Mouse (Mus musculus): ENCODE results near the gene Tmem151a.
A peak's percentile ranks its signal among the peaks of the same experiment; 100 is the strongest.

Gene Tmem151a

GRCm38 (mm10) chr19:5067040-5067799 is 18.1 kb downstream of the Tmem151a start:
- DNase-seq (ENCODE audit: low spot score) = peak; percentile 25

DNA sequence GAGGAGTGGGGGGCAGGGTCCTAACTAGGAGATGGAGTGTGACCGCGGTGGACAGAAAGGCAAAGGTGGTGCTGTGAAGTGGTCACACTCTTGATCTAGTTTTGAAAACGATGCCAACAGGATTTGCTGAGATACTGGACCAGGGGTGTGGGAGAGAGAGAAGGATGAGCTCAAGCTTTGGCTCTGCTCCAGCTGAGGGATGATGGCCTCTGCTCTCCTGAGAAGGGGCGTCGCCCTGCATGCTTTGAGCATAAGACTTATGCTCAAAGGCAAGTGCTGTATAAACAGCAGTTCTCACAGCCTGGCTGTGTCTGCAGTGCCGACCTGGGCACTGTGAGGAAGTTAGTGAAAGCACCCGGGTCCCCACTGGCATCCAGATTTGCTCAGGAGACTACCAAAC is 20.2 kb downstream of the Tmem151a start:
- DNase-seq (ENCODE audit: low spot score) = no peak

DNA sequence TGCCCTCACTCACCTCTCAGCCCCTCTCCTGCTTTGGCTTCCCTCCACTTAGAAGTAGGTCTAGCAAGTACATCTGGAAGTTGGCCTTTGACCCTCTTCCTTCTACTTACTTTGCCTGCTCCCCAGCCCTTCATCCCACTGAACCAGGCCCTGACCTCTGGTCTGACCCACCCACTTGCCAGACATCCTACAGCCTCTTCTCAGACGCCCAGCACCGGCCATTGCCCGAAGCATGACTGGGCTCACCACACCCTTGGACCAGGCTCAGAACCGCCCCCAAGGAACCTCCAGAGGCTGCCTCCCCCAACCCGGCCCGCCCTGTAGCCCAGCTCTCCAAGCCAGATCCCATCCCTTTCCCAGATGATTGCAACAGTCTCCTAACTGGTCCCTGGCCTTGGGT is 22.9 kb downstream of the Tmem151a start:
- peak; percentile 79 for DNase-seq (ENCODE audit: low spot score)

DNA sequence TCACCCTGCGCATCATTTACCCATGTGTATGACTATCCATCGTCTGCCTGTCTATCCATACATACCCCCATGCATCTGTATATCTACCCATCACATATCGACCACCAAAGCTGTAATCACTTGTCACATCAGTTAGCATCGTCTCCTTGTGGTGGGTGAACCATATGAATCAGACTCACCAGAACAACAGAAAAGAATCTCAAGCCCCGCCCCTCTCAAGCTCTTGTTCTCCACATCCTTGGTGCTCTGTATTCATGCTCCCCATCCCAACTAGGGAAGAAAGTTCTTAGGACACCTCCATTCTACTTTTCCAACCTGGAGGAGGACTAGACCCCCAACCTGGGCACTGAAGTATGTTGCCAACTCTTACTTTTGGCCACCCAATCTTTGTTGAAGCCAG is 23.3 kb downstream of the Tmem151a start:
- DNase-seq (ENCODE audit: low spot score) = no peak

GRCm38 (mm10) chr19:5060365-5061330 is 24.7 kb downstream of the Tmem151a start:
- no peak for DNase-seq (ENCODE audit: low spot score)

GRCm38 (mm10) chr19:5058801-5059771 is 26.2 kb downstream of the Tmem151a start:
- DNase-seq (ENCODE audit: low spot score) = peak; percentile 74

GRCm38 (mm10) chr19:5057876-5058775 is 27.2 kb downstream of the Tmem151a start:
- DNase-seq (ENCODE audit: low spot score) = no peak

DNA sequence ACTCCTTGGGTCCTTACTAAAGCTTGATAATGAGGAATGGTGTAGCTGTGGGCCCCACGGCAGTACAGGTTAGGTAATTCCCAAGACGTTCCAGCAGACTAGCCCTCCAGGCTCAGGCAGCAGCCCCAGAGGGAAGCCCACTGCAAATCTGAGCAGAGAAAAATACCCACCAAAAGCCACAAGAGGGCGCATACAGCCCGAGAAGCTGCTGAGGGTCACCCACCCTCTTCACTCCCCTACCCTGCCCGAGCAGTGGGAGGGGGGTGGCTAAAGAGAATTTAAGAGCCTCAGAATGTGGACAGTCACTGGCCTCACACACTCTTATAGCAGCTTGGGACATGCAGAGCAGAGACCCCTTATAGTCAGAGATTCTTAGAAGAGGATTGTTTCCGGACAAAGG is 29.1 kb downstream of the Tmem151a start:
- DNase-seq (ENCODE audit: low spot score) = peak; percentile 71

DNA sequence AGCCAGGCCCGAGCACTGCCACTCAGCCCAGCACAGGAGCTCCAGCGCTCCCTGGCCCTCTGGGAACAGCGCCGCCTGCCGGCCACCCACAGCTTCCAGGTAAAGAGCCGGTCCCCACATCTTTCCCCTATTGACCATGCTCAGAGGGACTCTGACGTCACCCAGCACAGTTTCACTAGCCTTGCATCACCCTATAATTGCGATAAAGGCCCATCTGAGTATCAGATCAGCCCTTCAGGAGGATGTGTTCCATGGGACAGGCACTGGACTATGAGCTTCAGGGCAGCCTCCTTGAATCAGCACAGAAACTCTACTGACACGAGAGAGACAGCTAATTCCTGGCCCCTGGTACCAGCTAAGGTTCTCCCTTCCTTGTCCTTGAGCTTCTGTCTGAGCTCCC is 31.4 kb downstream of the Tmem151a start:
- DNase-seq (ENCODE audit: low spot score) = peak; percentile 70

- DNase-seq (ENCODE audit: low spot score) = no peak
Observed at GRCm38 (mm10) chr19:5052853-5053252, 32.5 kb downstream of the Tmem151a start.

DNA sequence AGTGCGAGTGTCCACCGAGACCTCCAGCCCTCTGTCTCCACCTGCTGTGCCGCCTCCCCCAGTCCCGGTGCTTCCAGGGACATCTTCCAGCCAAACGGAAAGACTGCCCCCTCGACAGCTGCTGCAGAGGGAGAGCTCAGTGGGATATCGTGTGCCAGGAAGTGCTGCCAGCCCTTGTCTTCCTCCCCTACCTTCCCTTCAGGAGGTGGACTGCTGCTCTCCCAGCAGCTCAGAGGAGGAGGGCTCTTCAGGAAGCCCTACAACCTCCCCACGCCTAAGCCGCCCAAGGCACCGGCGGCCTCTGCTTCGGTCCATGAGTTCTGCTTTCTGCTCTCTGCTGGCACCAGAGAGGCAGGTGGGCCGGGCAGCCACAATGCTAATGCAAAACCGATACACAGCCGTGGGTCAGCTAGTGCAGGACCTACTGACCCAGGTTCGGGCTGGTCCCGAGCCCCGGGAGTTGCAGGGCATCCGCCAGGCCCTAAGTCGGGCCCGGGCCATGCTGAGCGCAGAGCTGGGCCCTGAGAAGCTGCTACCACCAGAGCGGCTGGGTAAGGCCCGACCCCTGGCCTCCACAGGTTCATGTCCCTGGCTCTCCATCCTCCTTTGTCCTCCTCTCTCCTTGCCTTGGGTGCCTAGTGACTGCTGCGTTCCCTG is 33.0 kb downstream of the Tmem151a start:
- DNase-seq (ENCODE audit: low spot score) = no peak

- no peak for DNase-seq (ENCODE audit: low spot score)
Observed at GRCm38 (mm10) chr19:5051515-5051914, 33.8 kb downstream of the Tmem151a start.

- peak; percentile 64 for DNase-seq (ENCODE audit: low spot score)
Observed at GRCm38 (mm10) chr19:5051031-5051430, 34.3 kb downstream of the Tmem151a start.

DNA sequence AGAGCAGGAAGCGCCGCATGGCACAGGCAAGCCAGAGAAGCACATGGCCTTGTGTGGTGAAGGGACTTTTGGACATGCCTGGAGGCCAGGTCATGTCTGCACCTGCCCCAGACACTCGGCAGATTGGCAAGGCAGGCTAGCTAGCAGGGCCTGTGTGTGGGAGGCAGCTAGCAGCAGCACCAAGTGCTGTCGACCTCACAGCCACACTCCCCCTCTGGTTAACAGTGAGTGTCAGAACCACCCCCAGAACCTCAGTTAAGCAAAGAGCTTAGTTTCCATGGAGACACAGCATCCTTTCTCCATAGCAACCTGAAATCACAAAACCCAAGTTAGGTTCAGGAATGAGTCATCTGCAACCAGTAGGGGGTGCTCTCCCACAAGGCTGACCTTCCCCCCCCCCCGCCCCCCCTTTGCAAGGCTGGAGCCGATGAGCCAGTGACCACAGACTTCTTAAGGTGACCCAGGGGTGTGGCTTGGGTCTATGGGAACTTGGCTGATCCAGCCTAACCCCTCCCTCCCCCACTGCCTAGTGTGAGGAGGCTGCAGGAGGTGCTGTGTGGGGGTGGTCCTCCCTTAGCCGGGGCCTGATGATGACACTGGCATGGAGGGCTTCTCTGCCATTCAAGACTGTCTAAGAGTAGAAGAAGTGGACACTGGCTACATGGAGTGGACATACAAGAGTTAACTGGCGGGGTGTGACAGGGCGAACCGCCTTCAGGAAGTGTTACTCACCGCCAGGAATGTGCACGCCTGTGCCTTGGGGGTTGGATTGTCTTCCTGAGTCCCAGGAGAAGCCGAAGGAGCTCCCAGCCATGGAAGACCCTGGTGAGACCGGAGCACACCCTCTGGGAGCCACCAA is 35.1 kb downstream of the Tmem151a start, which contains the start of gene Rin1:
Gene Rin1, plus strand, starts transcription at position 435 of the 859 bp plus-strand sequence.
- peak; percentile 74 for DNase-seq (ENCODE audit: low spot score)

- DNase-seq (ENCODE audit: low spot score) = no peak
Observed at GRCm38 (mm10) chr19:5049325-5049724, 36.0 kb downstream of the Tmem151a start.

- DNase-seq (ENCODE audit: low spot score) = no peak
Observed at GRCm38 (mm10) chr19:5048138-5049056, 36.9 kb downstream of the Tmem151a start.

DNA sequence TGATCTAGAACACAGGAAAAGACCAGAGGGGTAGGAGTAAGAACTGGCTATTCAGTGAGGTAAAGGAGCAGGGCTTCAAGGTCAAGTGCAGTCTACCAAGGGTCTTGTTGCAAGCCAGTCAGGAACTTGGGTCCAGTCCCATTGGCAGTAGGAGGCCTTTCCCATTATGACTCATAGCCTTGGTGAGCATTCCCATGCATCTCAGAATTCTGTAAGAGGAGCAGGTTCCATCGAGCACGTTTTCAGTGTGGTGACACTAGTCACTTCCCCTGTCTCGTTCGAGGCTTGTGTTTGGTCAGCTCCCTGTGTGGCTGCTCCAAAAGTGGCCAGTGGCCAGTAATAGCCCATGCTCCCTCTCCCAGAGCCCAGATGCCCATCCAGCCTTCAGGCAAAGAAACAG is 39.8 kb downstream of the Tmem151a start:
- no peak for DNase-seq (ENCODE audit: low spot score)

GRCm38 (mm10) chr19:5041588-5041987 is 43.7 kb downstream of the Tmem151a start:
- no peak for DNase-seq (ENCODE audit: low spot score)
